Mouse (Mus musculus) B cell, adult 2 months (primary cell): ENCODE measurements around the gene Ankle2.

Experiments used
- DNase-seq, 2 experiments: peaks; one replicate each; pipeline ENCODE4 v3.0.0; 2022

Ankle2 gene

GRCm38 (mm10) chr5:110230780-110231461 lies at the start of gene Ankle2:
Gene Ankle2, plus strand, starts transcription at chr5:110231004.
- DNase-seq, result peak; percentile 96

- DNase-seq, result no peak
Observed at GRCm38 (mm10) chr5:110181716-110182115, 49.1 kb upstream of the Ankle2 start.

GRCm38 (mm10) chr5:110203164-110203895 lies 27.5 kb upstream of the Ankle2 start:
- peak; percentile 19 to 21 for DNase-seq

- DNase-seq, result peak; percentile 24 to 31
Observed at GRCm38 (mm10) chr5:110204777-110205176, 26.0 kb upstream of the Ankle2 start.

GRCm38 (mm10) chr5:110211312-110211711 lies 19.5 kb upstream of the Ankle2 start:
- DNase-seq, result no peak

- DNase-seq, result no peak
Observed at GRCm38 (mm10) chr5:110216780-110217179, 14.0 kb upstream of the Ankle2 start.

- no peak for DNase-seq
Observed at GRCm38 (mm10) chr5:110220331-110220730, 10.5 kb upstream of the Ankle2 start.

- DNase-seq, result no peak
Observed at GRCm38 (mm10) chr5:110222757-110223156, 8.0 kb upstream of the Ankle2 start.

- DNase-seq, result no peak
Observed at GRCm38 (mm10) chr5:110225056-110225455, 5.7 kb upstream of the Ankle2 start.

- no peak for DNase-seq
Observed at GRCm38 (mm10) chr5:110227336-110227883, 3.4 kb upstream of the Ankle2 start.

GRCm38 (mm10) chr5:110230401-110230779 lies 414 bp upstream of the Ankle2 start:
- DNase-seq, result no peak

GRCm38 (mm10) chr5:110231638-110232037 lies 834 bp downstream of the Ankle2 start:
- DNase-seq, result peak; percentile 26 to 35

GRCm38 (mm10) chr5:110232346-110232745 lies 1.5 kb downstream of the Ankle2 start:
- peak; percentile 39 to 51 for DNase-seq

- no peak for DNase-seq
Observed at GRCm38 (mm10) chr5:110244091-110244490, 13.3 kb downstream of the Ankle2 start.

GRCm38 (mm10) chr5:110266941-110267340 lies 36.1 kb downstream of the Ankle2 start:
- no peak for DNase-seq

- peak; percentile 91 to 92 for DNase-seq
Observed at GRCm38 (mm10) chr5:110269141-110270101, 38.6 kb downstream of the Ankle2 start, which contains the start of gene Pgam5. Gene Pgam5, minus strand, starts transcription at chr5:110269913.

GRCm38 (mm10) chr5:110270242-110270641 lies 39.4 kb downstream of the Ankle2 start:
- DNase-seq, result no peak

- no peak for DNase-seq
Observed at GRCm38 (mm10) chr5:110274147-110274546, 43.3 kb downstream of the Ankle2 start.

GRCm38 (mm10) chr5:110274846-110275245 lies 44.0 kb downstream of the Ankle2 start:
- DNase-seq, result no peak

- no peak for DNase-seq
Observed at GRCm38 (mm10) chr5:110276391-110276790, 45.6 kb downstream of the Ankle2 start.

GRCm38 (mm10) chr5:110276910-110277309 lies 46.1 kb downstream of the Ankle2 start:
- DNase-seq, result no peak

GRCm38 (mm10) chr5:110281984-110282383 lies 51.2 kb downstream of the Ankle2 start:
- DNase-seq, result no peak

GRCm38 (mm10) chr5:110284536-110284935 lies 53.7 kb downstream of the Ankle2 start:
- DNase-seq, result peak; percentile 84 to 87
